Mouse (Mus musculus): ENCODE measurements around the gene BC034090.

DNA sequence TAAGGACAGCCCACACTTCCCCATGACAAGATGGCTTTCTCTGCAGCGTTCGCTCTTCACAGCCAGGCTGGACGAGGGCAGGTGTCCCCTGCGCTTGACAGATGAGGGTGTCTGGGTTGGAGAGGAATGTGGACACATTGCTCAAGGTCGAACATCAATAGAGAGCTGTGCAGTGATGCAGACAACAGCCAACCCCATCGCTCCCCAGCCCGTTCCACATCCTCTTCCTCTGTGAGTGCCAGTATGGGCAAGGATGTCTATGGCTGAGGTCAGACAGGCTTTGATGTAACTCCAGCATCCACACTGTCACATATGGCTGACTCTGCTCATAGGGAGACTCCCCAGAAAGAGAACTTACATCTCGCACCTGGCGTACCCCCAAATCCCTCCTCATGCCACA, 10.9 kb downstream of the BC034090 start:
- TF ChIP-seq CTCF (IDR thresholded peaks at IDR 0.05; ENCODE audit: control insufficient read depth, insufficient read depth, insufficient read length) (no peak), USF1 (IDR thresholded peaks at IDR 0.05; ENCODE audit: low read depth) (no peak)

Measured in C2C12 (cell line).